8 mouse cellular contexts compared by ENCODE assay signal in the genomic region with DNA sequence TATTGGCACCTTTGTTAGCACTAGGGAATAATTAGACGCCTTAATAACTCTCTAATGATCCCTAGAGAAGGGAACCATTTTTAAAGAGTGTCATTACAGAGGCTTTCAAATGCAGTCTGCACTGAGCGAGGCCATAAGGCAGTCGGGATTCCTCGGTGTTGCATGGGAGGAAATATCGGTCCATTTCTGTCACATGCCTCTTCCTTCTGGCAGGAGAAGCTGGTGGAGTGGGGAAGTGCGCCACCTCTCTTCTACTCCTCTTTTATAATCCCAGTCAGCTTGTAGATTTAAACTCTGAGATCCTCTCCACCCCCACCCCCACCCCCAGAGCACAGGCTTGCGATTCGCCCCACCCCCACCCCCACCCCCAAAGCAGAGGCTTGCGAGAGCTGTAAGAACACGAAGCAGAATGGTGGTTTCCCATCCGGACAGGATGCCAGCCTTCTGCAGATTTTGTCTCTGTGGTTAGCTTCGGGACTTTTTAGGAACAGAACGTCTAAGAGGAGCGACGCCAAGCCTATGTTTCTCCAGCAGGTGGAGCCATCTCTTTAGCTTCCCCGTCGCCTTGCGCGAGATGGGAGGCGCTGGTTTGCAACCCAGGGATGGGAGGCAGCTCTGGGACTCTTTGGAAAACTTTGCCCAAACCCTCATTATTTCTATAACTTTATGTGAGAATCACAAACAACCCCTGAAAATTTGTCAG. TPM values are rescaled to one million over a fixed set of nuclear protein-coding genes. Genes with fewer than 3 reads are reported as not detected.
A peak's percentile ranks its signal among the peaks of the same experiment; 100 is the strongest.
DNase-seq lines count a peak whose midpoint lies in the region; ATAC-seq and TF ChIP-seq lines count a peak whose summit lies in the region.

No protein-coding gene starts in this region.

- no peaks in the 10 kb centered on the region for H3K27me3 ChIP-seq in spleen, adult 2 months (ENCODE audit: control insufficient read depth, insufficient read depth, low read length)
- H3K27me3 ChIP-seq in intestine, embryonic 14.5 days (replicated peaks; ENCODE audit: control insufficient read depth, insufficient read depth, low read length): peaks cover 24% of the 10 kb centered on the region

- ATAC-seq in intestine, embryonic 14.5 days (replicated peaks; ENCODE audit: low FRiP score, low TSS enrichment, low read depth): peak; percentile 77
- ATAC-seq in megakaryocyte progenitor cell, adult 5-6 weeks (replicated peaks; ENCODE audit: poor library complexity): peak; percentile 93

- no peak for TF ChIP-seq POLR2A in spleen, adult 2 months (IDR thresholded peaks at IDR 0.05; ENCODE audit: low read depth, low read length)

- no peak overlapping the region for H3K27ac ChIP-seq in spleen, adult 2 months (ENCODE audit: insufficient read depth, low read length)
- H3K27ac ChIP-seq in intestine, embryonic 14.5 days (ENCODE audit: low read depth): no peak overlapping the region

- no peak for DNase-seq in spleen, adult 2 months (ENCODE audit: low read depth in 1 of 2, low spot score in 2 of 2)
- DNase-seq in spleen, postnatal 14 days (ENCODE audit: low spot score in 2 of 2): no peak
- DNase-seq in embryo, embryonic 10.5 days (ENCODE audit: low spot score): peak; percentile 95
- DNase-seq in gastrocnemius, postnatal 36 days: peak; percentile 46 to 63
- DNase-seq in intestine, embryonic 14.5 days (ENCODE audit: low spot score): peak; percentile 80
- peak; percentile 20 to 72 for DNase-seq in left cerebral cortex, adult 9 months (ENCODE audit: low spot score in 2 of 2)
- peak; percentile 74 for DNase-seq in right cerebral cortex, postnatal 4 days

- intact Hi-C loops in gastrocnemius, postnatal 36 days (cut with DNase I): loop anchor here (5.0 kb wide), 1 partner anchor 213 kb away; no protein-coding TSS in a partner anchor

- no peaks in the 10 kb centered on the region for H3K9me3 ChIP-seq in intestine, embryonic 14.5 days (ENCODE audit: control insufficient read depth, low read length)

- 3% methylated on average over 20 of the region's 20 CpGs for WGBS in spleen, adult 2 months
- WGBS in intestine, embryonic 14.5 days: 2% methylated on average over 20 of the region's 20 CpGs

- H3K4me2 ChIP-seq in intestine, embryonic 14.5 days (ENCODE audit: low read length): peak overlapping the region; percentile 45

- H3K4me3 ChIP-seq in spleen, adult 2 months (ENCODE audit: extremely low read depth, insufficient read depth, insufficient read length): no peak overlapping the region
- peak overlapping the region; percentile 11 for H3K4me3 ChIP-seq in intestine, embryonic 14.5 days (ENCODE audit: low read depth, low read length)

- peak; percentile 45; the same call in 1 of the 2 replicates for TF ChIP-seq CTCF in spleen, adult 2 months (IDR thresholded peaks at IDR 0.05; ENCODE audit: extremely low read depth, insufficient read depth, insufficient read length, insufficient replicate concordance)

- H3K36me3 ChIP-seq in spleen, adult 2 months (ENCODE audit: control insufficient read depth, insufficient read depth, low read length): no peaks in the 10 kb centered on the region
- no peaks in the 10 kb centered on the region for H3K36me3 ChIP-seq in intestine, embryonic 14.5 days (ENCODE audit: control insufficient read depth, insufficient read depth, low read length)

- H3K9ac ChIP-seq in intestine, embryonic 14.5 days (ENCODE audit: low read length): no peak overlapping the region

- no peaks in the 10 kb centered on the region for H3K4me1 ChIP-seq in spleen, adult 2 months (ENCODE audit: control insufficient read depth, insufficient read depth, insufficient read length)
- no peaks in the 10 kb centered on the region for H3K4me1 ChIP-seq in intestine, embryonic 14.5 days (replicated peaks; ENCODE audit: control insufficient read depth, insufficient read depth, low read length)

RNA-seq across cellular contexts. Expression of a gene that starts 23.3 kb away (rescaled TPM):
- 0.07 and 0.08 TPM in 2 replicates for polyA plus RNA-seq in spleen, adult 2 months (2012; rRNA removed)
- 10 to 100 TPM; 12.3 to 16.3 TPM for total RNA-seq in gastrocnemius, postnatal 36 days (2021)
- 0.22 and 0.30 TPM in 2 replicates for polyA plus RNA-seq in intestine, embryonic 14.5 days (2014; fragmentation: Nextera tagmentation; extraction: Ambion mirVana)
- not detected in 2 replicates for total RNA-seq in megakaryocyte progenitor cell, adult 5-6 weeks (2015)
- not detected in 2 replicates for total RNA-seq in megakaryocyte progenitor cell, adult 5-6 weeks (2017)

RNA-seq across cellular contexts. Expression of a gene that starts 51.4 kb away (rescaled TPM):
- polyA plus RNA-seq in spleen, adult 2 months (2012; rRNA removed): 0.13 and 0.59 TPM in 2 replicates
- not detected for total RNA-seq in gastrocnemius, postnatal 36 days (2021)
- polyA plus RNA-seq in intestine, embryonic 14.5 days (2014; fragmentation: Nextera tagmentation; extraction: Ambion mirVana): not detected in 2 replicates
- total RNA-seq in megakaryocyte progenitor cell, adult 5-6 weeks (2015): not detected in 2 replicates
- not detected in 2 replicates for total RNA-seq in megakaryocyte progenitor cell, adult 5-6 weeks (2017)

Comparison
In these comparisons a context has a peak if more than half of its experiments do, and no peak if none do; other contexts are left out.
1. DNase-seq: peak in embryo, embryonic 10.5 days (single experiment), gastrocnemius, postnatal 36 days (2 of 2), intestine, embryonic 14.5 days (single experiment), left cerebral cortex, adult 9 months (2 of 2) and right cerebral cortex, postnatal 4 days (single experiment); none in spleen, adult 2 months (0 of 2) and spleen, postnatal 14 days (0 of 2).
2. RNA of a gene that starts 23.3 kb away (total RNA-seq): 12.3 to 16.3 TPM in gastrocnemius, postnatal 36 days; not detected in megakaryocyte progenitor cell, adult 5-6 weeks; every median in the first group is over 10 times any median in the second.